Mouse (Mus musculus) forebrain, embryonic 11.5 days (tissue): Measurements from ENCODE around the gene Medag. TPM values are rescaled to one million over a fixed set of nuclear protein-coding genes. Genes with fewer than 3 reads are reported as not detected.

Experiments used
- ATAC-seq: fragments of 200-750 bp; cut with Nextera tagmentation; replicated peaks from 2 replicates; pipeline ENCODE4 v1.8.0; 2017; ENCODE audit warnings: moderate TSS enrichment; ENCODE audit not compliant: low FRiP score
- DNase-seq: peaks from one replicate; pipeline ENCODE4 v3.0.0-alpha.2; 2017; ENCODE audit warnings: low spot score
- H3K27ac ChIP-seq: fragments of 300-500 bp; sonication (generic); 2 replicates; pipeline ENCODE4 v1.5.1; 2014; ENCODE audit warnings: low read depth, low read length
- H3K27me3 ChIP-seq: fragments of 300-500 bp; sonication (generic); 2 replicates; pipeline ENCODE4 v1.6.1; 2014; ENCODE audit warnings: mild to moderate bottlenecking, low read length, mixed read lengths; ENCODE audit not compliant: control insufficient read depth, insufficient read depth
- H3K36me3 ChIP-seq: fragments of 300-500 bp; sonication (generic); 2 replicates; pipeline ENCODE4 v1.6.1; 2014; ENCODE audit warnings: mild to moderate bottlenecking, low read length, moderate library complexity, mixed read lengths; ENCODE audit not compliant: control insufficient read depth, insufficient read depth
- H3K4me1 ChIP-seq: fragments of 300-500 bp; sonication (generic); replicated peaks from 2 replicates; pipeline ENCODE4 v1.6.1; 2014; ENCODE audit warnings: low read length, mixed read lengths; ENCODE audit not compliant: control insufficient read depth, insufficient read depth
- H3K4me2 ChIP-seq: fragments of 300-500 bp; sonication (generic); 2 replicates; pipeline ENCODE4 v1.6.1; 2014; ENCODE audit warnings: low read depth, mild to moderate bottlenecking, low read length, moderate library complexity, mixed read lengths; ENCODE audit not compliant: severe bottlenecking
- H3K4me3 ChIP-seq: fragments of 300-500 bp; sonication (generic); 2 replicates; pipeline ENCODE4 v1.5.1; 2014; ENCODE audit warnings: low read depth, low read length
- H3K9ac ChIP-seq: fragments of 300-500 bp; sonication (generic); 2 replicates; pipeline ENCODE4 v1.6.1; 2014; ENCODE audit warnings: low read length
- H3K9me3 ChIP-seq: fragments of 300-500 bp; sonication (generic); 2 replicates; pipeline ENCODE4 v1.6.1; 2016; ENCODE audit warnings: low read length, mixed read lengths; ENCODE audit not compliant: control insufficient read depth
- WGBS: fragments of 180-500 bp; shearing (Covaris S2); extraction: QIAGEN DNeasy Blood & Tissue Kit; methylation state at CpG from one replicate; pipeline ENCODE4 v1.1.7; 2014; 5-methylcytosine and 5-hydroxymethylcytosine counted together
- polyA plus RNA-seq: library from polyadenylated mRNA; unstranded; fragments of >200 nt; fragmentation: Nextera tagmentation; extraction: Ambion mirVana; gene quantifications from 2 replicates; pipeline ENCODE4 v1.2.1, GENCODE M21; 2014

The Medag gene
- polyA plus RNA-seq, 1 experiment from 2014 or later, result 1.0 TPM

- 89% methylated on average over 16 of the region's 16 CpGs for whole genome bisulfite sequencing
- Histone ChIP-seq H3K9ac (no peak overlapping the region), H3K27me3 (no peaks in the 10 kb centered on the region), H3K4me3 (no peak overlapping the region), H3K4me1 (peaks cover 33% of the 10 kb centered on the region), H3K4me2 (no peak overlapping the region), H3K9me3 (no peaks in the 10 kb centered on the region), H3K36me3 (no peaks in the 10 kb centered on the region), H3K27ac (peak overlapping the region; percentile 75)
- DNase-seq (no peak), ATAC-seq (no peak)
Observed at GRCm38 (mm10) chr5:149379131-149379784, 32.3 kb upstream of the Medag start.

- Histone ChIP-seq H3K27me3 (no peaks in the 10 kb centered on the region), H3K4me1 (peaks cover 33% of the 10 kb centered on the region), H3K4me2 (no peak overlapping the region), H3K4me3 (no peak overlapping the region), H3K9ac (no peak overlapping the region; the same call in 1 of the 2 replicates), H3K9me3 (no peaks in the 10 kb centered on the region), H3K27ac (peak overlapping the region; percentile 75), H3K36me3 (no peaks in the 10 kb centered on the region)
- DNase-seq (no peak), ATAC-seq (peak; percentile 6)
- 80% methylated on average over 8 of the region's 8 CpGs for WGBS
Observed at GRCm38 (mm10) chr5:149379861-149380260, 31.7 kb upstream of the Medag start.

GRCm38 (mm10) chr5:149380388-149380916, 31.1 kb upstream of the Medag start:
- no peaks in the 10 kb centered on the region for H3K36me3 ChIP-seq
- WGBS, result 8% methylated on average over 8 of the region's 8 CpGs
- no peak overlapping the region for H3K4me2 ChIP-seq
- H3K27me3 ChIP-seq, result no peaks in the 10 kb centered on the region
- peaks cover 30% of the 10 kb centered on the region for H3K4me1 ChIP-seq
- DNase-seq (peak; percentile 79), ATAC-seq (peak; percentile 83)
- H3K27ac ChIP-seq, result peak overlapping the region; percentile 75
- no peaks in the 10 kb centered on the region for H3K9me3 ChIP-seq
- H3K9ac ChIP-seq, result peak overlapping the region; percentile 20; the same call in 1 of the 2 replicates
- no peak overlapping the region for H3K4me3 ChIP-seq

GRCm38 (mm10) chr5:149381948-149382347, 29.6 kb upstream of the Medag start:
- no peak for DNase-seq
- H3K9me3 ChIP-seq, result no peaks in the 10 kb centered on the region; the same call in 1 of the 2 replicates
- H3K36me3 ChIP-seq, result no peaks in the 10 kb centered on the region
- no peak overlapping the region for H3K4me3 ChIP-seq
- H3K27me3 ChIP-seq, result no peaks in the 10 kb centered on the region
- no peak for ATAC-seq
- H3K4me2 ChIP-seq, result no peak overlapping the region
- no peak overlapping the region for H3K9ac ChIP-seq
- H3K27ac ChIP-seq, result no peak overlapping the region
- 90% methylated on average over 4 of the region's 4 CpGs for WGBS
- peaks cover 28% of the 10 kb centered on the region for H3K4me1 ChIP-seq

GRCm38 (mm10) chr5:149382601-149383000, 28.9 kb upstream of the Medag start:
- H3K36me3 ChIP-seq, result no peaks in the 10 kb centered on the region
- no peaks in the 10 kb centered on the region for H3K27me3 ChIP-seq
- peaks cover 23% of the 10 kb centered on the region for H3K4me1 ChIP-seq
- H3K9ac ChIP-seq, result no peak overlapping the region
- H3K4me2 ChIP-seq, result no peak overlapping the region
- DNase-seq, result no peak
- H3K4me3 ChIP-seq, result no peak overlapping the region
- 80% methylated on average over 5 of the region's 5 CpGs for WGBS
- ATAC-seq, result no peak
- H3K27ac ChIP-seq, result no peak overlapping the region
- no peaks in the 10 kb centered on the region; the same call in 1 of the 2 replicates for H3K9me3 ChIP-seq

- H3K4me1 ChIP-seq, result peaks cover 1% of the 10 kb centered on the region; the same call in 1 of the 2 replicates
- WGBS, result 93% methylated on average over 7 of the region's 7 CpGs
- DNase-seq, result no peak
- ATAC-seq, result no peak
- H3K27me3 ChIP-seq, result no peaks in the 10 kb centered on the region
- H3K27ac ChIP-seq, result no peak overlapping the region
- no peaks in the 10 kb centered on the region; the same call in 1 of the 2 replicates for H3K9me3 ChIP-seq
- H3K9ac ChIP-seq, result no peak overlapping the region
- H3K4me2 ChIP-seq, result no peak overlapping the region
- no peaks in the 10 kb centered on the region for H3K36me3 ChIP-seq
- no peak overlapping the region for H3K4me3 ChIP-seq
Observed at GRCm38 (mm10) chr5:149385228-149385961, 26.2 kb upstream of the Medag start.

- Histone ChIP-seq H3K36me3 (no peaks in the 10 kb centered on the region), H3K9me3 (no peaks in the 10 kb centered on the region; the same call in 1 of the 2 replicates), H3K27me3 (no peaks in the 10 kb centered on the region), H3K4me2 (no peak overlapping the region), H3K4me1 (no peaks in the 10 kb centered on the region; the same call in 1 of the 2 replicates), H3K27ac (no peak overlapping the region), H3K4me3 (no peak overlapping the region), H3K9ac (no peak overlapping the region)
- WGBS, result 84% methylated on average over 5 of the region's 5 CpGs
- no peak for ATAC-seq
- no peak for DNase-seq
Observed at GRCm38 (mm10) chr5:149386294-149386850, 25.2 kb upstream of the Medag start.

GRCm38 (mm10) chr5:149388947-149389346, 22.6 kb upstream of the Medag start:
- Histone ChIP-seq H3K27ac (no peak overlapping the region), H3K9ac (no peak overlapping the region), H3K4me3 (no peak overlapping the region), H3K36me3 (no peaks in the 10 kb centered on the region), H3K9me3 (no peaks in the 10 kb centered on the region; the same call in 1 of the 2 replicates), H3K4me2 (no peak overlapping the region), H3K4me1 (no peaks in the 10 kb centered on the region), H3K27me3 (no peaks in the 10 kb centered on the region)
- no peak for DNase-seq
- no peak for ATAC-seq
- WGBS, result 79% methylated on average over 5 of the region's 5 CpGs
